Mouse (Mus musculus) CH12.LX (cell line): ENCODE results near the gene Cdc37l1.

ENCODE experiments used
- CHD1 ChIP-seq: IDR thresholded peaks from 2 replicates; pipeline ENCODE4 v1.6.1; 2012; ENCODE audit warnings: low read depth, low read length, improper control_type of control experiment, inconsistent platforms
- CTCF ChIP-seq, 2 experiments: IDR thresholded peaks in 1 of 2; conservative IDR thresholded peaks in 1 of 2; 2 replicates each; pipeline ENCODE4 v1.5.1; 2011 to 2012; ENCODE audit warnings: low read depth in 2 of 2, low read length in 2 of 2, improper control_type of control experiment in 1 of 2, inconsistent platforms in 1 of 2, mild to moderate bottlenecking in 1 of 2, moderate library complexity in 1 of 2
- HCFC1 ChIP-seq: IDR thresholded peaks from 2 replicates; pipeline ENCODE4 v1.6.1; 2012; ENCODE audit warnings: low read depth, mild to moderate bottlenecking, inconsistent platforms, low read length, improper control_type of control experiment
- MAX ChIP-seq: IDR thresholded peaks from 2 replicates; pipeline ENCODE4 v1.6.1; 2011; ENCODE audit warnings: low read length, improper control_type of control experiment
- MEF2A ChIP-seq: IDR thresholded peaks from 2 replicates; pipeline ENCODE4 v1.6.1; 2014; ENCODE audit warnings: low read depth, mild to moderate bottlenecking, inconsistent platforms, low read length, improper control_type of control experiment, borderline replicate concordance
- MXI1 ChIP-seq: IDR thresholded peaks from 2 replicates; pipeline ENCODE4 v1.6.1; 2011; ENCODE audit warnings: mild to moderate bottlenecking, low read depth, low read length, improper control_type of control experiment
- POLR2A ChIP-seq: IDR thresholded peaks from 2 replicates; pipeline ENCODE4 v1.6.1; 2011; ENCODE audit warnings: low read depth, mild to moderate bottlenecking, improper control_type of control experiment, low read length
- UBTF ChIP-seq: IDR thresholded peaks from 2 replicates; pipeline ENCODE4 v1.6.1; 2012; ENCODE audit warnings: low read depth, mild to moderate bottlenecking, inconsistent platforms, low read length, improper control_type of control experiment, moderate library complexity
- USF2 ChIP-seq: conservative IDR thresholded peaks from 2 replicates; pipeline ENCODE4 v1.6.1; 2011; ENCODE audit warnings: low read depth, low read length, improper control_type of control experiment
- ZKSCAN1 ChIP-seq: IDR thresholded peaks from 2 replicates; pipeline ENCODE4 v1.6.1; 2012; ENCODE audit warnings: low read depth, inconsistent platforms, low read length, improper control_type of control experiment, borderline replicate concordance

DNA sequence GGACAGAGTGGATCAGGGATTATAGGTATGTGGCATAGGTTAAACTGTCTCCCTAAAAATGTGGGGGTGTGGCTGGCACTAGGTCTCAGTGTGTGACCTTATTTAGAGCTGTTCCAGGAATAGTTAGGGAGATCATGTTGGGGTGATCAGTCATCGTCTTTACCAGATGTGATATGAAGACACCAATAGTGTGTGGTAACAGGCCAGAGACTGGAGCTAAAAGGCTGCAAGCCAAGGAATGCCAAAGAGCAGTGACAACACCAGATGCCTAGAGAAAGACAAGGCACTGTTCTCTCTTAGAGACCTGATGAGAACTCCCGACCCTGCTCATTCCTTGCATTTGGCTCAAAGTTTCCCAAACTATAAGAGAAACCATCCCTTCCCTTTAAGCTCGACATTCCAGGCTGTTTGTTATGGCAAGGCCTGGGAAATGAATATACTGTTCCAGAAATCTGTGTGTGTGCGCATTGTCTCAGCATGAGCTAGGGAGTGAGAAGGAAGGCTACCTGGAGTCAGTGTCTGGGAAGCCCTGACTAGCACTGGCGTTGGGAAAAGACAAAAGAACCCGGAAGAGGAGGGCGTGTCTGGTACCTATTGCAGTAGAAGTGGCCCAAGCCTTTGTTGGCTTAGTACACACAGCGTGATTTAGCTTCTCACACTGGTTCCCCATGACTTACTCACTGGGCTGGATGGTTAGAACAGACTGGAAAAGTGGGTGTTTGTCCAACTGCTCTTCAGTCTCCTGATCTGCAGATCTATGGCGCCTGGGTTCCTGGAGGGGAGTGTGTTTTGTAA, 60.2 kb downstream of the Cdc37l1 start:
- TF ChIP-seq MEF2A (no peak), CTCF (conservative IDR thresholded peaks at IDR 0.05 in 1 of 2, IDR thresholded peaks at IDR 0.05 in 1 of 2; ENCODE audit: low read depth in 2 of 2, low read length in 2 of 2) (no peak), CHD1 (no peak), MAX (no peak), ZKSCAN1 (no peak), POLR2A (no peak), MXI1 (no peak), HCFC1 (no peak), USF2 (no peak), UBTF (no peak)
